Mouse (Mus musculus) ovary, adult 10 weeks (tissue): ENCODE results near the gene Krt81. TPM values are rescaled to one million over a fixed set of nuclear protein-coding genes. Genes with fewer than 3 reads are reported as not detected.

Experiments used
- polyA plus RNA-seq: library from polyadenylated mRNA; stranded (reverse); fragments of 350-450 nt; fragmentation: Illumina TruSeq; extraction: RNeasy Lipid Tissue Mini Kit (QIAGEN cat#74804); gene quantifications from one replicate; pipeline ENCODE4 v1.2.3, GENCODE M21; 2014

Krt81 gene
- polyA plus RNA-seq = not detected

GRCm38 (mm10) chr15:101463651-101464050 lies at the start of gene Krt81:
Gene Krt81 (minus strand): TSS chr15:101463751.

DNA sequence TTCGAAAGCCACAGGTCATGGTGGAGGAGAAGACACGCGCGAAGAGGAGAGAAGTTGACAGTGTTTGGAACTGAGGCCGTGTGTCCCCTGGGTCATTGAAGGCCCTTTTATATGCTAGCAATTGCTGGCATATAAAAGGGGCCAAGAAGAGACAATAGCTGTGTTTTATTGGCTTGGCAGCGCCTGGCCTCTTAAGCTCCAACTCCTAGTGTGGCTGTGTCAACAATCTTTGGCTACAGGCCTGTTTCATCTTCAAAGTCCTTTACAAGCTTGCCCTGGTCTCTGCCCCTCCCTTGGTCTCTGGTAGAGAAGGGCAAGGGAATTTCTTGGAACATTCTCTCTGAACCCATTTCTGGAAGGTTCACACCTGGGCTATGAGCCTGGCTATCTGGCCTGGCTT lies 27.9 kb upstream of the Krt81 start, which contains the start of gene Krt83:
TSS of gene Krt83 (minus strand) at position 82 of the 400 bp plus-strand sequence.

GRCm38 (mm10) chr15:101472952-101473528 lies 9.5 kb upstream of the Krt81 start, which contains the start of gene Krt86:
Gene Krt86 (plus strand): TSS chr15:101473478.

DNA sequence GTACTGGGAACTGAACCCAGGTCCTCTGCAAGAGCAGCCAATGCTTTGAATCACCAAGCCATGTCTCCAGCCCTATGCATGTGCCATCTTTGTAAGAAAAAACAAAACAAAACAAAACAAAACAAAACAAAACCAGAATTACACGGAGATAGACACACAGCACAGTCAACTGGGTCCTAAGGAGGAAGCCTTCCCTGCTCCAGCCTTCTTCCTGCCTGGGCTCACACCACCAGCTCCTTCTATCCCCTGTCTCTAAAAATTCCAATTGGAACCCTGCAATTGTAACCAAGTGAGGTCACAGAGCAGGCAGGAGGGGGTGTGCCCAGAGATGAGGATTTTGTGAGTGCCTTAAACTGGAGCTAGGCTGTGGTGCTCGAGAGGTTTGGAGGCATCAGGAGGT lies 16.1 kb downstream of the Krt81 start, which contains the start of gene Krt88:
TSS of gene Krt88 (plus strand) at position 301 of the 400 bp plus-strand sequence.

DNA sequence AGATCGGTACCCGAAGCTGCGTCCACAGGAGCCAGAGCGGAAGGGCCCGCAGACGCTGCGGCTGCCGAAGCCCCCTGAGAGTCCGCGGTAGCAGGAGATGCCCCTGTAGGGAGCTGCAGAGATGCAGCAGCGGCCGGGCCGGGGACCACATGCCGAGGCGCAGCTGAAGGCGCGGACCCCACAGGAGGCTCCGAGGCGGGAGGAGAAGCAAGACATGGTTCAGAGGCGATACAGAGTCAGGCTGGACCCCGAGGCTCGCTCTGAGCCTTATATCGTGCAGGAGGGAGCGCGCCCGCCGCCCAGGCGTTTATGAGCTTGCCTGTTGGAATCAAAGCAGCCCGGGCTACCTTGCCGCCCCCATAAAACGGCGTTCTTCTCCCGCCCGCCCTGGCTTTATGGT lies 25.0 kb downstream of the Krt81 start, which contains the start of gene Krt87:
TSS of gene Krt87 (minus strand) at position 250 of the 400 bp plus-strand sequence.

DNA sequence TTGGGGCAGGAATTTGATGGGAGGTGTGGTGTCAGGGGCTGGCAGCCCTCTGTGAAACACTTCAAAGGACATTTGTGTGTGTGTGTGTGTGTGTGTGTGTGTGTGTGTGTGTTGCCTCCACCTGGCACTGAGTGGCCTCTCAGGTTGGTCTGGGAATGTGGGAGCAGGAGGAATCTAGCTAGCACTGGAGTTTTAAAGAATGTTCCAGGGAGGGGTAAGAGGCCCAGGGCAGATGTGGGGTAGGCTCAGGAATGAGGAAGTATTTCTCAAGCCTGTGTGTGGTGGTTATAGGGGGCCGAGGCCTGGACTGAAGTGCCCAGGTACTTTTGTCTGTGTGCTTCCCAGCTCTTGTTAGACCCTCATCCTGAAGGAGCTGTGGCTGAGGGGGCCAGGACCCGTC lies 52.8 kb downstream of the Krt81 start, which contains the start of gene Krt7:
TSS of gene Krt7 (plus strand) at position 269 of the 400 bp plus-strand sequence.

Other genes with a start within 250 kb of the Krt81 start
- gene Grasp, start 239.6 kb downstream of the Krt81 start, polyA plus RNA-seq = 0.60 TPM
- gene Nr4a1, start 209.5 kb downstream of the Krt81 start, polyA plus RNA-seq = 2.3 TPM
- not detected for gene Atg101, start 179.5 kb downstream of the Krt81 start, polyA plus RNA-seq
- gene 6030408B16Rik, start 170.5 kb downstream of the Krt81 start, polyA plus RNA-seq = 1.1 TPM
- gene Krt80, start 93.6 kb downstream of the Krt81 start, polyA plus RNA-seq = 0.31 TPM
- gene Krt7, start 52.7 kb downstream of the Krt81 start, polyA plus RNA-seq = 1.5 TPM
- gene Krt87, start 24.9 kb downstream of the Krt81 start, polyA plus RNA-seq = not detected
- not detected for gene Krt88, start 16.0 kb downstream of the Krt81 start, polyA plus RNA-seq
- gene Krt86, start 9.7 kb upstream of the Krt81 start, polyA plus RNA-seq = not detected
- gene Krt83, start 27.8 kb upstream of the Krt81 start, polyA plus RNA-seq = not detected
- gene Gm49425, start 53.5 kb upstream of the Krt81 start, polyA plus RNA-seq = not detected
- gene Krt84, start 69.1 kb upstream of the Krt81 start, polyA plus RNA-seq = 1.2 TPM
- not detected for gene Krt82, start 86.9 kb upstream of the Krt81 start, polyA plus RNA-seq
- not detected for gene Krt90, start 99.2 kb upstream of the Krt81 start, polyA plus RNA-seq
- not detected for gene Krt75, start 110.2 kb upstream of the Krt81 start, polyA plus RNA-seq
- not detected for gene Gm5414, start 164.4 kb upstream of the Krt81 start, polyA plus RNA-seq
- not detected for gene Gm5478, start 183.6 kb upstream of the Krt81 start, polyA plus RNA-seq
- not detected for gene Krt6b, start 216.5 kb upstream of the Krt81 start, polyA plus RNA-seq
- gene Krt6a, start 230.6 kb upstream of the Krt81 start, polyA plus RNA-seq = not detected
- not detected for gene Krt5, start 249.1 kb upstream of the Krt81 start, polyA plus RNA-seq